Mouse (Mus musculus) ES-Bruce4 (cell line): ENCODE data around the gene Atp6v1b1. TPM values are rescaled to one million over a fixed set of nuclear protein-coding genes. Genes with fewer than 3 reads are reported as not detected.
A peak's percentile ranks its signal among the peaks of the same experiment; 100 is the strongest.
"Not testable (repeated sequence)": the region's sequence is repeated elsewhere in the genome, so short reads cannot be mapped to it uniquely, and the experiment has no call there.

Experiments used
- H3K27ac ChIP-seq: 2 replicates; pipeline ENCODE4 v1.5.1; 2012; ENCODE audit warnings: low read length, inconsistent platforms; ENCODE audit not compliant: insufficient read depth
- H3K27me3 ChIP-seq: 2 replicates; pipeline ENCODE4 v1.6.1; 2012; ENCODE audit warnings: mild to moderate bottlenecking, low read length, inconsistent platforms; ENCODE audit not compliant: control insufficient read depth, poor library complexity, insufficient read depth, severe bottlenecking
- H3K36me3 ChIP-seq: 2 replicates; pipeline ENCODE4 v1.6.1; 2012; ENCODE audit warnings: inconsistent platforms, mild to moderate bottlenecking, low read length, moderate library complexity; ENCODE audit not compliant: control insufficient read depth, poor library complexity, insufficient read depth, severe bottlenecking
- H3K4me1 ChIP-seq: one replicate; pipeline ENCODE4 v1.8.1; 2011; ENCODE audit warnings: low read length; ENCODE audit not compliant: control insufficient read depth, insufficient read depth
- H3K4me3 ChIP-seq: 2 replicates; pipeline ENCODE4 v1.5.1; 2011; ENCODE audit warnings: low read depth, mild to moderate bottlenecking, low read length
- H3K9ac ChIP-seq: 2 replicates; pipeline ENCODE4 v1.6.1; 2012; ENCODE audit warnings: low read depth, mild to moderate bottlenecking, inconsistent platforms; ENCODE audit not compliant: poor library complexity, severe bottlenecking
- H3K9me3 ChIP-seq: replicated peaks from 2 replicates; pipeline ENCODE4 v1.6.1; 2012; ENCODE audit warnings: mild to moderate bottlenecking, low read length, inconsistent platforms; ENCODE audit not compliant: control insufficient read depth, poor library complexity, insufficient read depth, severe bottlenecking
- CTCF ChIP-seq: IDR thresholded peaks from one replicate; pipeline ENCODE4 v1.8.1; 2011; ENCODE audit warnings: low read depth, low read length
- EP300 ChIP-seq: IDR thresholded peaks from 2 replicates; pipeline ENCODE4 v1.6.1; 2011; ENCODE audit warnings: low read depth, low read length; ENCODE audit not compliant: insufficient read depth
- POLR2A ChIP-seq: IDR thresholded peaks from one replicate; pipeline ENCODE4 v1.8.1; 2011; ENCODE audit warnings: low read length; ENCODE audit not compliant: insufficient read depth
- polyA plus RNA-seq: library from polyadenylated mRNA; stranded (reverse); fragments of >200 nt; gene quantifications from 2 replicates; pipeline ENCODE4 v1.2.4, GENCODE M21; 2011; ENCODE audit warnings: low read depth; ENCODE audit not compliant: missing spikeins, insufficient read depth, insufficient read length

Gene Atp6v1b1
- polyA plus RNA-seq, 1 experiment = not detected

GRCm38 (mm10) chr6:83778306-83778705, 35.5 kb downstream of the Atp6v1b1 start:
- TF ChIP-seq EP300 (no peak), CTCF (no peak), POLR2A (no peak)
- Histone ChIP-seq H3K4me3 (no peak overlapping the region), H3K27me3 (no peaks in the 10 kb centered on the region), H3K36me3 (no peaks in the 10 kb centered on the region), H3K9me3 (no peaks in the 10 kb centered on the region), H3K27ac (no peak overlapping the region), H3K9ac (no peak overlapping the region), H3K4me1 (no peaks in the 10 kb centered on the region)

GRCm38 (mm10) chr6:83779026-83779425, 36.2 kb downstream of the Atp6v1b1 start:
- H3K27ac ChIP-seq = no peak overlapping the region
- no peak overlapping the region for H3K4me3 ChIP-seq
- no peak overlapping the region for H3K9ac ChIP-seq
- H3K4me1 ChIP-seq = no peaks in the 10 kb centered on the region
- no peaks in the 10 kb centered on the region for H3K27me3 ChIP-seq
- no peaks in the 10 kb centered on the region for H3K36me3 ChIP-seq
- peak; percentile 85 for TF ChIP-seq CTCF
- TF ChIP-seq POLR2A = no peak
- H3K9me3 ChIP-seq = no peaks in the 10 kb centered on the region

DNA sequence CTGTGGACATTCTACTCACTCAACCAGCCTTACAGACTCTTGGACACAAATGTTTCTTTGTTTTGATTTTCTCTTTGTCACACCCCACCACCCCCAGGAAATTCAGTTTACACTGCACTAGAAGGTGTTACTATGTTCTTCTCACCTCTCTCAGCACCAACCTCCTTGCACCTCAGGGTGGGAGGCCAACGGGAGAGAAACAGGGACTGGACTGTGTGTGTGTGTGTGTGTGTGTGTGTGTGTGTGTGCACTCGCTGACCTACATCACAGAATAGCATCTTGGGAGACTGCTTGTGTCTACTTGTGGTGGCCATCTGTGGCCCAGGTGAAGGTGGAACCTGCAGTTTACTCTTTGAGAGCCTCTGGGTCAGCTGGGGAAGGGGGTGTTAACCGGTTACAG, 43.6 kb downstream of the Atp6v1b1 start:
- no peak for TF ChIP-seq POLR2A
- TF ChIP-seq EP300 = no peak
- no peak for TF ChIP-seq CTCF
- no peaks in the 10 kb centered on the region for H3K36me3 ChIP-seq
- H3K9ac ChIP-seq = no peak overlapping the region
- no peaks in the 10 kb centered on the region for H3K27me3 ChIP-seq
- no peaks in the 10 kb centered on the region for H3K4me1 ChIP-seq
- no peak overlapping the region for H3K4me3 ChIP-seq
- no peaks in the 10 kb centered on the region for H3K9me3 ChIP-seq
- H3K27ac ChIP-seq = no peak overlapping the region

- no peak for TF ChIP-seq CTCF
Observed at GRCm38 (mm10) chr6:83788554-83788953, 45.8 kb downstream of the Atp6v1b1 start.

GRCm38 (mm10) chr6:83790533-83790932, 47.7 kb downstream of the Atp6v1b1 start:
- H3K9ac ChIP-seq, H3K36me3 ChIP-seq, H3K27ac ChIP-seq, H3K4me1 ChIP-seq, H3K4me3 ChIP-seq, H3K9me3 ChIP-seq, H3K27me3 ChIP-seq: not testable (repeated sequence)

More at GRCm38 (mm10) chr6:83788554-83788953, 45.8 kb downstream of the Atp6v1b1 start:
- Histone ChIP-seq H3K4me1 (no peaks in the 10 kb centered on the region), H3K36me3 (no peaks in the 10 kb centered on the region), H3K27ac (no peak overlapping the region), H3K9ac (no peak overlapping the region), H3K4me3 (no peak overlapping the region), H3K27me3 (no peaks in the 10 kb centered on the region), H3K9me3 (no peaks in the 10 kb centered on the region)

DNA sequence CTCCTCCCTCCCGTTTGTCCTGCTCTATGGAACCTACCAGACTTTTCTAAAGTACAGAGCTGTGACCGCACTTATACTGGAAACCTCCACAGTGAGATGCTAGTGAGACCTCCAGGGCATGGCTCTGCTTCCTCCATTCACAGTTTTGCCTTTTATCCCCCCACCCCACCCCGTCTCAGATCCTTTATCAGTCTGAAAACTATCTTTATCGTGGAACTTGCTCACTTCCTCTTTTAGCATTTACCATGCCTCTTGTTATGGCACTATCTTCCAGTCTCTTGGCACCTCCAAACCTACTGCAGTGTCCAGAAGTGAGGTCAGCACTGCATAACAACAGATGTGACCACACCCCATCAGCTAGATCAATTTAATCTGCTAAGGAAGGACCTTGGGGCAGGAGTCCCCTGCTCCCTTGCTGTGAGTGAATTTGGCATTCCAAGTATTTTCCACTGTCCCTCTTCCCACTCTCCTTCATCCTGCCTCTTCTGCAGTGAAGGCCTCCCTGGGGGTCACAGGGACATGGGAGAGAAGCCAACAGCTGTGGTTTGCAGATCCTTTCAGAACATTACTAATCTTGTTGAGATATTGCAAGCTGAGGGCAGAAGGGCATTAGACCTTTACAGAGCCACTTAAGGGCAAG, 48.6 kb downstream of the Atp6v1b1 start:
- H3K9me3 ChIP-seq = no peaks in the 10 kb centered on the region
- H3K9ac ChIP-seq = no peak overlapping the region
- no peak overlapping the region for H3K27ac ChIP-seq
- H3K4me1 ChIP-seq = no peaks in the 10 kb centered on the region
- H3K4me3 ChIP-seq = no peak overlapping the region
- H3K27me3 ChIP-seq = no peaks in the 10 kb centered on the region
- TF ChIP-seq CTCF = no peak
- no peak for TF ChIP-seq POLR2A
- no peak for TF ChIP-seq EP300
- H3K36me3 ChIP-seq = no peaks in the 10 kb centered on the region
